Mouse (Mus musculus) thymus, postnatal 25 days (tissue): ENCODE data around the gene Pxdn.
A peak's percentile ranks its signal among the peaks of the same experiment; 100 is the strongest.

ENCODE experiments used
- DNase-seq: peaks from one replicate; pipeline ENCODE4 v3.0.0; 2022

Pxdn gene

GRCm38 (mm10) chr12:29937308-29937707 lies at the start of gene Pxdn:
Gene Pxdn, plus strand, starts transcription at chr12:29937608.
- DNase-seq, result no peak

- DNase-seq, result peak; percentile 3
Observed at GRCm38 (mm10) chr12:29894669-29895068, 42.7 kb upstream of the Pxdn start.

- DNase-seq, result no peak
Observed at GRCm38 (mm10) chr12:29897533-29898085, 39.8 kb upstream of the Pxdn start.

- no peak for DNase-seq
Observed at GRCm38 (mm10) chr12:29904101-29904874, 33.1 kb upstream of the Pxdn start.

- DNase-seq, result no peak
Observed at GRCm38 (mm10) chr12:29907056-29907455, 30.4 kb upstream of the Pxdn start.

- DNase-seq, result no peak
Observed at GRCm38 (mm10) chr12:29916139-29916538, 21.3 kb upstream of the Pxdn start.

- no peak for DNase-seq
Observed at GRCm38 (mm10) chr12:29916807-29917206, 20.6 kb upstream of the Pxdn start.

GRCm38 (mm10) chr12:29920298-29920697 lies 17.1 kb upstream of the Pxdn start:
- no peak for DNase-seq

- no peak for DNase-seq
Observed at GRCm38 (mm10) chr12:29921481-29921880, 15.9 kb upstream of the Pxdn start.

GRCm38 (mm10) chr12:29926896-29927295 lies 10.5 kb upstream of the Pxdn start:
- no peak for DNase-seq

- no peak for DNase-seq
Observed at GRCm38 (mm10) chr12:29930591-29930990, 6.8 kb upstream of the Pxdn start.

GRCm38 (mm10) chr12:29932951-29933350 lies 4.5 kb upstream of the Pxdn start:
- DNase-seq, result no peak

GRCm38 (mm10) chr12:29933501-29933900 lies 3.9 kb upstream of the Pxdn start:
- DNase-seq, result no peak

GRCm38 (mm10) chr12:29934120-29934581 lies 3.3 kb upstream of the Pxdn start:
- no peak for DNase-seq

- no peak for DNase-seq
Observed at GRCm38 (mm10) chr12:29937851-29938375, 505 bp downstream of the Pxdn start.

- DNase-seq, result no peak
Observed at GRCm38 (mm10) chr12:29938376-29939041, 1.1 kb downstream of the Pxdn start.

- no peak for DNase-seq
Observed at GRCm38 (mm10) chr12:29939261-29939671, 1.9 kb downstream of the Pxdn start.

- no peak for DNase-seq
Observed at GRCm38 (mm10) chr12:29942435-29942834, 5.0 kb downstream of the Pxdn start.

GRCm38 (mm10) chr12:29944650-29945049 lies 7.2 kb downstream of the Pxdn start:
- no peak for DNase-seq

- DNase-seq, result no peak
Observed at GRCm38 (mm10) chr12:29945182-29945743, 7.9 kb downstream of the Pxdn start.

- DNase-seq, result no peak
Observed at GRCm38 (mm10) chr12:29951043-29951442, 13.6 kb downstream of the Pxdn start.

- DNase-seq, result no peak
Observed at GRCm38 (mm10) chr12:29951485-29951884, 14.1 kb downstream of the Pxdn start.

- DNase-seq, result no peak
Observed at GRCm38 (mm10) chr12:29952102-29952501, 14.7 kb downstream of the Pxdn start.
